In the genomic region with DNA sequence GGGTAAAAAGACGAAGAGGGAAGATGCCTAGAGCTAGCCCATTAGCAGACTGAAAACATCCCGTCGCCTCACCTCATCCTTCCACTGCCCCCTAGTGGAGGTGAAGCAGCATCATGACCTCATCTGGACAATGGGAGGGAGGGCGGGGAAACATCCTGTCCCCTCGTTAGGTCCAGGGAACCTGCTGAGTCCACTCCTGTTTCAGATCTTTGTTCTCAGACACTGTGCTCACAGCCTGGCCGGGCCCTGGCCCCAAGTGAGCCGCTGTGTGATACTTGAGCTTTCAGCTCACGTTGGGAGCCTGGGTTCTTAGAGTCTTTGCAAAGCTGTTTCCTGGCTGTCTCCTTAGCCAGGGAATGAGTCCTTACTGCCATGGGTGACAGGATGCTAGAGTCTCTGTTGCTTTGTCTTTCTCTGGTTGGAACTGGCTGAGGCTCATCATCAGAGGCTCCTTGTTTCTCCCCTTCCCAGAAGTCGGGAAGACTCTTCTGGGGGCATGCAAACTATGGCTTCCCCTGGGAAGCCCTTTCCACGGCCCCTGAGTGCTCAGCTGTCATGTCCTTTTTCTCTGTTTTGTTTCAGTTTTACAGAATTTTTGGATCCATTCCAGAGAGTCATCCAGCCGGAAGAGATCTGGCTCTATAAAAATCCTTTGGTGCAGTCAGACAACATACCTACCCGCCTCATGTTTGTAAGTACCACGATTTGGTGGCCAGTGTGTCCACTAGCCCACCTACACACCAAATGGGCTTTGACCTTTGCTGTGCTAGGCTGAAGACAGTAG, we compare ENCODE assay signal across 9 mouse cellular contexts. TPM values are rescaled to one million over a fixed set of nuclear protein-coding genes. Genes with fewer than 3 reads are reported as not detected.
DNase-seq lines count a peak whose midpoint lies in the region; ATAC-seq lines count a peak whose summit lies in the region.
"Had no signal": no experiment of that assay in that cellular context is flagged by ENCODE, and none has a peak within 500 bp of the region (broad histone marks: within the 10 kb centered on the region; RNA-seq: fewer than 3 reads in every experiment).

No protein-coding gene starts in this region.

- no peak overlapping the region for H3K27ac ChIP-seq in kidney, embryonic 16.5 days (ENCODE audit: low read length)
- H3K27ac ChIP-seq in forebrain, embryonic 15.5 days (replicated peaks) = no peak overlapping the region
- H3K27ac ChIP-seq in limb, embryonic 11.5 days (replicated peaks; ENCODE audit: low read depth, low read length) = no peak overlapping the region
- H3K27ac ChIP-seq: liver, embryonic 15.5 days had no signal

- ATAC-seq in kidney, embryonic 16.5 days (ENCODE audit: low FRiP score, low TSS enrichment) = peak; percentile 59; the same call in 1 of the 2 replicates
- ATAC-seq in forebrain, embryonic 15.5 days (replicated peaks) = 0 out of 2 replicates have a peak, but pooled peaks have one; percentile 38
- ATAC-seq in limb, embryonic 11.5 days (ENCODE audit: insufficient number of reproducible peaks, low FRiP score, low TSS enrichment, low read depth) = no peak

- H3K36me3 ChIP-seq in kidney, embryonic 16.5 days (ENCODE audit: insufficient read depth, low read length) = no peaks in the 10 kb centered on the region
- no peaks in the 10 kb centered on the region for H3K36me3 ChIP-seq in forebrain, embryonic 15.5 days
- H3K36me3 ChIP-seq in limb, embryonic 11.5 days (ENCODE audit: control insufficient read depth, insufficient read depth, low read length) = no peaks in the 10 kb centered on the region
- H3K36me3 ChIP-seq: liver, embryonic 15.5 days had no signal

- no peaks in the 10 kb centered on the region for H3K27me3 ChIP-seq in kidney, embryonic 16.5 days (ENCODE audit: insufficient read depth, low read length)
- no peaks in the 10 kb centered on the region for H3K27me3 ChIP-seq in forebrain, embryonic 15.5 days
- H3K27me3 ChIP-seq in limb, embryonic 11.5 days (ENCODE audit: control insufficient read depth, insufficient read depth, low read length) = no peaks in the 10 kb centered on the region
- H3K27me3 ChIP-seq: liver, embryonic 15.5 days had no signal

- no peak overlapping the region for H3K4me2 ChIP-seq in kidney, embryonic 16.5 days (replicated peaks; ENCODE audit: low read depth, low read length)
- H3K4me2 ChIP-seq in forebrain, embryonic 15.5 days (replicated peaks) = no peak overlapping the region
- H3K4me2 ChIP-seq in limb, embryonic 11.5 days (ENCODE audit: low read depth, severe bottlenecking) = no peak overlapping the region
- H3K4me2 ChIP-seq: liver, embryonic 15.5 days had no signal

- H3K9me3 ChIP-seq in kidney, embryonic 16.5 days (ENCODE audit: low read length) = no peaks in the 10 kb centered on the region
- no peaks in the 10 kb centered on the region for H3K9me3 ChIP-seq in forebrain, embryonic 15.5 days
- H3K9me3 ChIP-seq in limb, embryonic 11.5 days (ENCODE audit: control insufficient read depth, low read length) = no peaks in the 10 kb centered on the region
- H3K9me3 ChIP-seq: liver, embryonic 15.5 days had no signal

- 26% methylated on average over 13 of the region's 13 CpGs for WGBS in kidney, embryonic 16.5 days
- WGBS in forebrain, embryonic 15.5 days = 20% methylated on average over 13 of the region's 13 CpGs
- 35% methylated on average over 13 of the region's 13 CpGs for WGBS in limb, embryonic 11.5 days

- H3K9ac ChIP-seq in kidney, embryonic 16.5 days (replicated peaks; ENCODE audit: low read length) = no peak overlapping the region
- H3K9ac ChIP-seq in forebrain, embryonic 15.5 days (replicated peaks) = no peak overlapping the region
- H3K9ac ChIP-seq in limb, embryonic 11.5 days (ENCODE audit: low read length) = no peak overlapping the region
- H3K9ac ChIP-seq: liver, embryonic 15.5 days had no signal

- no peaks in the 10 kb centered on the region for H3K4me1 ChIP-seq in kidney, embryonic 16.5 days (ENCODE audit: insufficient read depth, low read length)
- H3K4me1 ChIP-seq in forebrain, embryonic 15.5 days = peaks cover 5% of the 10 kb centered on the region; the same call in 1 of the 2 replicates
- 0 out of 2 replicates have a peak, but pooled peaks cover 3% of the 10 kb centered on the region for H3K4me1 ChIP-seq in limb, embryonic 11.5 days (ENCODE audit: control insufficient read depth, insufficient read depth, low read length)
- H3K4me1 ChIP-seq: liver, embryonic 15.5 days had no signal

- no peak for DNase-seq in kidney, adult 11 months
- DNase-seq in adrenal gland, postnatal 36 days = peak; percentile 3 to 29
- peak; percentile 48 for DNase-seq in limb, embryonic 11.5 days (ENCODE audit: low spot score)
- peak; percentile 25 for DNase-seq in yolk sac, embryonic 10.5 days (ENCODE audit: low spot score)
- DNase-seq in c-Kit-positive CD71-positive TER-119-positive erythroid progenitor cells, embryonic 14.5 days (ENCODE audit: low spot score) = no peak
- no peak for DNase-seq in left cerebral cortex, adult 9 months (ENCODE audit: low spot score in 2 of 2)

- no peak overlapping the region for H3K4me3 ChIP-seq in kidney, embryonic 16.5 days (ENCODE audit: low read length)
- no peak overlapping the region for H3K4me3 ChIP-seq in forebrain, embryonic 15.5 days
- no peak overlapping the region for H3K4me3 ChIP-seq in limb, embryonic 11.5 days (ENCODE audit: low read depth, low read length)
- H3K4me3 ChIP-seq: liver, embryonic 15.5 days had no signal

RNA-seq across cellular contexts. Expression of a gene that starts 50.4 kb away (rescaled TPM):
- polyA plus RNA-seq in kidney, embryonic 16.5 days (2015; fragmentation: Nextera tagmentation; extraction: Ambion mirVana) = 2.2 and 3.4 TPM in 2 replicates
- not detected for total RNA-seq in adrenal gland, postnatal 36 days (2021)
- polyA plus RNA-seq in forebrain, embryonic 15.5 days (2015; fragmentation: Nextera tagmentation; extraction: Ambion mirVana) = 2.4 and 2.5 TPM in 2 replicates
- polyA plus RNA-seq in limb, embryonic 11.5 days (2014; fragmentation: Nextera tagmentation; extraction: Ambion mirVana) = 0.41 TPM in 1 of 2 replicates, not detected in the other
- polyA plus RNA-seq: liver, embryonic 15.5 days had no signal

Comparison
In these comparisons a context has a peak if more than half of its experiments do, and no peak if none do; other contexts are left out.
1. DNase-seq: peak in adrenal gland, postnatal 36 days (2 of 2), limb, embryonic 11.5 days (single experiment) and yolk sac, embryonic 10.5 days (single experiment); none in kidney, adult 11 months (single experiment), c-Kit-positive CD71-positive TER-119-positive erythroid progenitor cells, embryonic 14.5 days (single experiment) and left cerebral cortex, adult 9 months (0 of 2).